Mouse (Mus musculus) midbrain, postnatal 0 days (tissue): ENCODE results near the gene Tctex1d1. TPM values are rescaled to one million over a fixed set of nuclear protein-coding genes. Genes with fewer than 3 reads are reported as not detected.

Source experiments
- ATAC-seq: fragments of 200-750 bp; cut with Nextera tagmentation; 2 replicates; pipeline ENCODE4 v1.8.0; 2017; ENCODE audit warnings: moderate number of reproducible peaks, mild to moderate bottlenecking, moderate TSS enrichment, moderate library complexity; ENCODE audit not compliant: low FRiP score
- DNase-seq: peaks from one replicate; pipeline ENCODE4 v3.0.0-alpha.2; 2015; ENCODE audit warnings: low spot score
- H3K27ac ChIP-seq: fragments of 300-500 bp; sonication (generic); 2 replicates; pipeline ENCODE4 v1.5.1; 2014; ENCODE audit warnings: low read depth, mild to moderate bottlenecking, low read length, mixed read lengths
- H3K27me3 ChIP-seq: fragments of 300-500 bp; sonication (generic); 2 replicates; pipeline ENCODE4 v1.6.1; 2014; ENCODE audit warnings: low read length, control low read depth, mixed read lengths; ENCODE audit not compliant: insufficient read depth
- H3K36me3 ChIP-seq: fragments of 300-500 bp; sonication (generic); 2 replicates; pipeline ENCODE4 v1.6.1; 2014; ENCODE audit warnings: low read length, control low read depth, mixed read lengths; ENCODE audit not compliant: insufficient read depth
- H3K4me1 ChIP-seq: fragments of 300-500 bp; sonication (generic); 2 replicates; pipeline ENCODE4 v1.6.1; 2014; ENCODE audit warnings: mild to moderate bottlenecking, control low read depth, antibody characterized with exemption, low read length, mixed read lengths; ENCODE audit not compliant: insufficient read depth
- H3K4me2 ChIP-seq: fragments of 300-500 bp; sonication (generic); 2 replicates; pipeline ENCODE4 v1.6.1; 2014; ENCODE audit warnings: low read depth, mild to moderate bottlenecking, low read length, mixed read lengths; ENCODE audit not compliant: poor library complexity, severe bottlenecking
- H3K4me3 ChIP-seq: fragments of 300-500 bp; sonication (generic); 2 replicates; pipeline ENCODE4 v1.5.1; 2014; ENCODE audit warnings: low read depth, mild to moderate bottlenecking, low read length, moderate library complexity
- H3K9ac ChIP-seq: fragments of 300-500 bp; sonication (generic); replicated peaks from 2 replicates; pipeline ENCODE4 v1.6.1; 2014; ENCODE audit warnings: mild to moderate bottlenecking, low read length, moderate library complexity, mixed read lengths; ENCODE audit not compliant: poor library complexity, severe bottlenecking
- H3K9me3 ChIP-seq: fragments of 300-500 bp; sonication (generic); 2 replicates; pipeline ENCODE4 v1.6.1; 2016; ENCODE audit warnings: low read length, control low read depth
- CTCF ChIP-seq: IDR thresholded peaks from 2 replicates; pipeline ENCODE4 v1.5.1; 2016; ENCODE audit warnings: antibody characterized with exemption, mild to moderate bottlenecking
- WGBS: fragments of 180-500 bp; shearing (Covaris S2); extraction: QIAGEN DNeasy Blood & Tissue Kit; methylation state at CpG from one replicate; pipeline ENCODE4 v1.1.7; 2014; 5-methylcytosine and 5-hydroxymethylcytosine counted together
- polyA plus RNA-seq: library from polyadenylated mRNA; unstranded; fragments of >200 nt; fragmentation: Nextera tagmentation; extraction: Ambion mirVana; gene quantifications from 2 replicates; pipeline ENCODE4 v1.2.1, GENCODE M21; 2015
- total RNA-seq: library from RNA; depleted of rRNA; stranded (reverse); fragments of >200 nt; gene quantifications from 2 replicates; pipeline ENCODE4 v1.2.3, GENCODE M21; 2014; rRNA removed

The Tctex1d1 gene
- total RNA-seq (0.66 and 5.9 TPM in 2 replicates), polyA plus RNA-seq (1.9 and 2.0 TPM in 2 replicates)

DNA sequence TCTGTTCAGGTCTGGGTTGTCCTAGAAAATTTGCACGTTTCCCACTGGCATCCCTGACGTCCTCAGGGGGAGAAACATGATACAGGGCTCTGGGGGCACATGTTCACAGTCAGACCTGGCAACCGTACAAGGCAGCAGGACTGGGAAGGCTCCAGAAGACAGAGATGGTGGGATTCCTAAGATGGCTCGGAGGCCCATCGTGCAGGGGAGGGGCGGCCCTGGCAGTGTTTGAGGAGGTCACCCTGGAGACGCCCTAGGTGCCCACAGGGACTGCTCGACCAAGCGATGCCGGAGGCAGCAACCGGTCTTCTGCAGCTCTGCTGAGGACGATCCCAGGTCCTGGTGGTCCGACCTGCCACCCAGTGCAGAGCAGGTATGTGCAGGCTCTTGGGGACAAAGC, at the start of gene Tctex1d1:
Tctex1d1 (plus strand) TSS at position 167 of the 400 bp plus-strand sequence.
- no peaks in the 10 kb centered on the region for H3K27me3 ChIP-seq
- WGBS: 4% methylated on average over 13 of the region's 13 CpGs
- DNase-seq: peak; percentile 59
- H3K4me2 ChIP-seq: peak within 1 kb of the TSS; percentile 71
- peak; percentile 58; the same call in 1 of the 2 replicates for ATAC-seq
- H3K9ac ChIP-seq: no peak within 1 kb of the TSS
- H3K36me3 ChIP-seq: no peaks in the 10 kb centered on the region
- H3K4me1 ChIP-seq: peaks cover 7% of the 10 kb centered on the region; the same call in 1 of the 2 replicates
- no peak for TF ChIP-seq CTCF
- no peaks in the 10 kb centered on the region for H3K9me3 ChIP-seq
- H3K4me3 ChIP-seq: peak within 1 kb of the TSS; percentile 31
- H3K27ac ChIP-seq: no peak within 1 kb of the TSS

DNA sequence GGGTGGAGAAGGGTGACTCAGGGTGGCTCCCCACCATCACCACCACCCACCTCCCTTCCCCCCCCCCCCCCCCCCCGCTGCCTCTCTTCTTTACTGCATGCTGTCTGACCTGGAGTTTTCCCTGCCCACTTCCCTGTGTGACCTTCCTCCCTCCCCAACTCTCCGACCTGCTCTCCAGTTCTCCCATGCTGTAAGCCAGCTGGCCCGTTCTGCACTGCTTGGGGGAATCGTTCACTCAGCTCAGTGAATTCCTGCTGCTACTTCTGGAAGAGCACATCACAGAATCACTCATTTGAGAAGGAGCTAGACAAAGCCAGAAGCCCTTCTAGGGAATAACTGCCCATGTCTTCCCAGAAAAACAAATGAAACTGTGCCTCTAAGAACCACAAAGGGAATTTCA, 48.9 kb upstream of the Tctex1d1 start:
- DNase-seq (peak; percentile 28), ATAC-seq (no peak)
- H3K27ac ChIP-seq: no peak overlapping the region
- no peaks in the 10 kb centered on the region for H3K9me3 ChIP-seq
- no peak overlapping the region for H3K4me3 ChIP-seq
- H3K27me3 ChIP-seq: no peaks in the 10 kb centered on the region
- no peak overlapping the region for H3K4me2 ChIP-seq
- no peak for TF ChIP-seq CTCF
- H3K36me3 ChIP-seq: peaks cover 20% of the 10 kb centered on the region; the same call in 1 of the 2 replicates
- H3K9ac ChIP-seq: no peak overlapping the region
- 23% methylated on average over 3 of the region's 4 CpGs for WGBS
- H3K4me1 ChIP-seq: no peaks in the 10 kb centered on the region

DNA sequence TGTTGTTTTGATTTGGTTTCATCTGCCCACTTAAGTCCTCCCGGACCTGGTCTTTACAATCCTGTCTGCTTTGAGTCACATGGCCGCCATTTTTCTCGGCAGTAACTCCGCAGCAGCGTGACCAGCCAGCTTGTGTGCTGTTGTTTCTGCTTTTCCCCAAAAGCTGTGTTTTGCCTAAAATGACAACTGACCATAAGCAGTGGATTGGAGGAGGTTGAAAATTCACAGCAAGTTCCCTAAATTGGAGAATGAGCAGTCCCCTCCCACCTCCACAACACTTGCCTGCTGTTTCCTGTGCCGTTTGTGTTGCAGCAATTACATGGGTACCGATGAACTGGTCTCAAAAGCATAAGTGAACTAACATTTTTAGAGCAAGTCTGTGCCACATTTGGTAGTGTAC, 47.7 kb upstream of the Tctex1d1 start:
- Histone ChIP-seq H3K4me1 (no peaks in the 10 kb centered on the region), H3K36me3 (peaks cover 22% of the 10 kb centered on the region; the same call in 1 of the 2 replicates), H3K9me3 (no peaks in the 10 kb centered on the region), H3K9ac (no peak overlapping the region), H3K4me2 (no peak overlapping the region), H3K27ac (no peak overlapping the region), H3K27me3 (no peaks in the 10 kb centered on the region), H3K4me3 (no peak overlapping the region)
- no peak for ATAC-seq
- no peak for DNase-seq
- TF ChIP-seq CTCF: no peak
- 84% methylated on average over 7 of the region's 7 CpGs for WGBS

DNA sequence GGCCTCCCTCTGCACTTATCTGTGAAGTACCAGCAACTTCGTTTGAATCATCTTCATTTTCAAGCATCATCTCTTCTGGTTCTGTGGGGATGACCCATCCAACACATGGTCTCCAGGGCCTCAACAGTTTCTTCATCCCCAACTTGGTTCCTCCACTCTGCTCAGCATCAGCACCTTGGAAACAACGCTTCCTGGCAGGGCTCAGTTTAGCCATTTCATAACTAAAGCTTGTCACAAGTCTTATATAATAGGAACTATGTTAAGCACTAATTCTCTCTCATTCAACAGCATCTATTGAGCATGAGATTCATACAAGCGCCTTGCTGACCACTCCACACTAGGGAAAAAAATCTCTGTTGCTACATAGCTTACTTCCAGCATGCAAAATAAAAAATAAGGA, 38.1 kb upstream of the Tctex1d1 start:
- H3K4me3 ChIP-seq: no peak overlapping the region
- TF ChIP-seq CTCF: no peak
- DNase-seq: no peak
- H3K4me1 ChIP-seq: no peaks in the 10 kb centered on the region
- no peaks in the 10 kb centered on the region for H3K9me3 ChIP-seq
- peaks cover 15% of the 10 kb centered on the region; the same call in 1 of the 2 replicates for H3K36me3 ChIP-seq
- H3K27me3 ChIP-seq: no peaks in the 10 kb centered on the region
- H3K9ac ChIP-seq: no peak overlapping the region
- WGBS: 78% methylated on average over 3 of the region's 3 CpGs
- H3K4me2 ChIP-seq: no peak overlapping the region
- ATAC-seq: no peak
- H3K27ac ChIP-seq: no peak overlapping the region

DNA sequence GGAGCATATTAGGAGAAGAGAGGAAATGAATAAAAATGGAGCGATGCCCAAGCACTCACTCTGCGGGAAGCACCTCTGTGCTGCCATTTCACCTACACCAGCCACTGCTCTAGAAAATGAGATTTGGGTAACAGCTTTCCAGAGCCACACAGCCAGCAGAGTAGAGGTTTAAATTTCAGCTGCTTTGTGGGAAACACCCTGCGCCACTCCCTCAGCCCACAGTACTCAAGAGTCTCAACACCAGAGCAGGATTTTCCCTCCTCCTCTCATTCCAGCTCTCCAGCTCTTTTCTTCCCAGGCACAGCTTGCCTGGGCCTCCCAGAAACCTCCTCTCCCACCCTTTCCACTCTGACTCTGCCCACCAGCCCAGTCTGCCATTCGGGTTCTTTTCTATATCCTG, 37.7 kb upstream of the Tctex1d1 start:
- WGBS: 86% methylated on average over 4 of the region's 4 CpGs
- Histone ChIP-seq H3K27ac (no peak overlapping the region), H3K4me1 (no peaks in the 10 kb centered on the region), H3K36me3 (peaks cover 12% of the 10 kb centered on the region; the same call in 1 of the 2 replicates), H3K4me3 (no peak overlapping the region), H3K9me3 (no peaks in the 10 kb centered on the region), H3K4me2 (no peak overlapping the region), H3K9ac (no peak overlapping the region), H3K27me3 (no peaks in the 10 kb centered on the region)
- DNase-seq: no peak
- TF ChIP-seq CTCF: no peak
- no peak for ATAC-seq

DNA sequence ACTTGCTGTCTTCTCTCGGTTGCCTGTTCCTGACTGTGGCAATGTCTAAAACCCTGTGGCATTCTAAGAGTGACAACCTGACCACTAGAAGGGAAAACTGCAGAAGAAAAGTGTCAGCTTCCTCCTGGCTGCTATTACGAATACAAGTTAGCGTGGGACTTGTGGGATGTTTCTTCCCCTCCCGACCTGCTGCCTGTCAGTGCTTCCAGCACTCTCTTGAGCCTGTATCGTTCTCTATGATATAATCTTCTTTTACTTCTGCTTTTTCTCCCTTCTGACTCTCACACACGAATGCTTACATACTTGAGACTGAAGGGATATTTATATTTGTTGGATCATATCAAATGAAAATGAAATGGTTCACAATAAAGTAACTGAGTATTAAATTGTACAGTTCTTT, 34.1 kb upstream of the Tctex1d1 start:
- Histone ChIP-seq H3K9ac (no peak overlapping the region), H3K27me3 (no peaks in the 10 kb centered on the region), H3K27ac (no peak overlapping the region), H3K36me3 (peaks cover 12% of the 10 kb centered on the region; the same call in 1 of the 2 replicates), H3K4me2 (no peak overlapping the region), H3K4me3 (no peak overlapping the region), H3K9me3 (no peaks in the 10 kb centered on the region), H3K4me1 (no peaks in the 10 kb centered on the region)
- no peak for TF ChIP-seq CTCF
- DNase-seq (no peak), ATAC-seq (no peak)
- 83% methylated on average over 6 of the region's 6 CpGs for WGBS
